Mouse (Mus musculus): ENCODE results near the gene H2-Q2.
"Not testable (repeated sequence)": the region's sequence is repeated elsewhere in the genome, so short reads cannot be mapped to it uniquely, and the experiment has no call there.

DNA sequence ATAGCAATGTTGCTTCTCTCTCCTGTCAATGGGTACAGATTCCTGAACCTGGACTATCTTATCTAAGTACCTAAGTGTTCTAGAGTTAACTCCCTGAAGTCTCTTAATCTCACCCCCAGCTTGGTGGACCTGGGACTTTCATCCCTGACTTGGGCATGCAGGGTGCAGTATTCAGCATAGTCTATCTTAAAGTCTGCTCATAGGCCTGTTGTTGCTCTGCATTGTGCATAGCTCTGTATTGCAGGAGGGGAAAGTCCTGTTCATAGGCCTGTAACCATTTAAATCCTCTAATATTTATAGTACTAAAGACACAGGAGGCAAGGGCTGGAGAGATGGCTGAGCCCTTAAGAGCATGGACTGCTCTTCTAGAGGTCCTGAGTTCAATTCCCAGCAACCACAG is 5.6 kb downstream of the H2-Q2 start:
- not testable (repeated sequence) for TF ChIP-seq POLR2A (IDR thresholded peaks at IDR 0.05; ENCODE audit: control insufficient read depth, extremely low read depth, insufficient read depth, low read length, poor library complexity); CTCF (IDR thresholded peaks at IDR 0.05; ENCODE audit: borderline replicate concordance, control insufficient read depth, extremely low read depth, insufficient read depth, low read length, poor library complexity)
